Mouse (Mus musculus) CH12.LX (cell line): Measurements from ENCODE around the gene Babam1.

ENCODE experiments used
- BHLHE40 ChIP-seq: IDR thresholded peaks from 2 replicates; pipeline ENCODE4 v1.6.1; 2011; ENCODE audit warnings: mild to moderate bottlenecking, low read depth, low read length, improper control_type of control experiment
- CTCF ChIP-seq, 2 experiments: IDR thresholded peaks in 1 of 2; conservative IDR thresholded peaks in 1 of 2; 2 replicates each; pipeline ENCODE4 v1.5.1; 2011 to 2012; ENCODE audit warnings: low read depth in 2 of 2, low read length in 2 of 2, improper control_type of control experiment in 1 of 2, inconsistent platforms in 1 of 2, mild to moderate bottlenecking in 1 of 2, moderate library complexity in 1 of 2
- ELF1 ChIP-seq: IDR thresholded peaks from 2 replicates; pipeline ENCODE4 v1.6.1; 2014; ENCODE audit warnings: low read depth, mild to moderate bottlenecking, inconsistent platforms, low read length, improper control_type of control experiment
- ETS1 ChIP-seq: conservative IDR thresholded peaks from 2 replicates; pipeline ENCODE4 v1.6.1; 2012; ENCODE audit warnings: low read depth, mild to moderate bottlenecking, inconsistent platforms, low read length, improper control_type of control experiment, moderate library complexity
- GABPA ChIP-seq: IDR thresholded peaks from 2 replicates; pipeline ENCODE4 v1.6.1; 2012; ENCODE audit warnings: low read depth, low read length, improper control_type of control experiment, inconsistent platforms; ENCODE audit not compliant: insufficient replicate concordance
- KAT2A ChIP-seq: IDR thresholded peaks from 2 replicates; pipeline ENCODE4 v1.6.1; 2012; ENCODE audit warnings: low read length, improper control_type of control experiment, inconsistent platforms; ENCODE audit not compliant: insufficient replicate concordance
- MEF2A ChIP-seq: IDR thresholded peaks from 2 replicates; pipeline ENCODE4 v1.6.1; 2014; ENCODE audit warnings: low read depth, mild to moderate bottlenecking, inconsistent platforms, low read length, improper control_type of control experiment, borderline replicate concordance
- POLR2A ChIP-seq: IDR thresholded peaks from 2 replicates; pipeline ENCODE4 v1.6.1; 2011; ENCODE audit warnings: low read depth, mild to moderate bottlenecking, improper control_type of control experiment, low read length
- RCOR1 ChIP-seq: conservative IDR thresholded peaks from 2 replicates; pipeline ENCODE4 v1.6.1; 2012; ENCODE audit warnings: low read depth, mild to moderate bottlenecking, inconsistent platforms, low read length, improper control_type of control experiment
- TCF12 ChIP-seq: IDR thresholded peaks from 2 replicates; pipeline ENCODE4 v1.6.1; 2014; ENCODE audit warnings: low read depth, mild to moderate bottlenecking, inconsistent platforms, low read length, improper control_type of control experiment
- USF2 ChIP-seq: conservative IDR thresholded peaks from 2 replicates; pipeline ENCODE4 v1.6.1; 2011; ENCODE audit warnings: low read depth, low read length, improper control_type of control experiment
- ZMIZ1 ChIP-seq: IDR thresholded peaks from 2 replicates; pipeline ENCODE4 v1.6.1; 2012; ENCODE audit warnings: low read depth, mild to moderate bottlenecking, inconsistent platforms, low read length, improper control_type of control experiment

DNA sequence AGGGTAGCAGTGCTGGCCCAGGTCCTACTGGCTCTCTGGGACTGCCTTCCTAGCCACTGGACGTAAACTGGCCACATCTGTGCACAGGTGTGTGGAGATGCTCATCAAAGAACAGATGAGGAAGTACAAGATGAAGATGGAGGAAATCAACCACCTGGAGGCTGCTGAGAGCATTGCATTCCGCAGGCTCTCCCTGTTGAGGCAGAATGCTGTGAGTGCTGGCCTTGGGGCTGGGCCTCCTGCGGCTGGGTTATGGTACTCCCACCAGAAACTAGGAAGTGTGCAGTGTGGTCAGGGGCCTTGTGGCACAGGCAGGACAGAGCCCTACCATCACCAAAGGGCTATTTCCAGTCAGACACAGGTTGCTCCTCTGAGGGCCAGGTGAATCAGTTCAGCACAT lies 38.6 kb upstream of the Babam1 start:
- TF ChIP-seq BHLHE40 = no peak
- peak in 1 of 2 experiments; percentile 31; a peak in 2 of 4 replicates for TF ChIP-seq CTCF (conservative IDR thresholded peaks at IDR 0.05 in 1 of 2, IDR thresholded peaks at IDR 0.05 in 1 of 2; ENCODE audit: low read depth in 2 of 2, low read length in 2 of 2)
- no peak for TF ChIP-seq KAT2A
- TF ChIP-seq RCOR1 = no peak
- no peak for TF ChIP-seq MEF2A
- no peak for TF ChIP-seq ELF1
- no peak for TF ChIP-seq POLR2A
- TF ChIP-seq ZMIZ1 = no peak
- no peak for TF ChIP-seq TCF12
- no peak for TF ChIP-seq ETS1
- no peak for TF ChIP-seq GABPA
- TF ChIP-seq USF2 = no peak
